Mouse (Mus musculus) stomach, postnatal 0 days (tissue): ENCODE results near the gene Ccdc141.

Experiments used
- CTCF ChIP-seq: IDR thresholded peaks from 2 replicates; pipeline ENCODE4 v1.5.1; 2016; ENCODE audit warnings: antibody characterized with exemption, low read depth, mild to moderate bottlenecking, moderate library complexity
- EP300 ChIP-seq: optimal IDR thresholded peaks from 2 replicates; pipeline ENCODE3; 2016; ENCODE audit warnings: antibody characterized with exemption

DNA sequence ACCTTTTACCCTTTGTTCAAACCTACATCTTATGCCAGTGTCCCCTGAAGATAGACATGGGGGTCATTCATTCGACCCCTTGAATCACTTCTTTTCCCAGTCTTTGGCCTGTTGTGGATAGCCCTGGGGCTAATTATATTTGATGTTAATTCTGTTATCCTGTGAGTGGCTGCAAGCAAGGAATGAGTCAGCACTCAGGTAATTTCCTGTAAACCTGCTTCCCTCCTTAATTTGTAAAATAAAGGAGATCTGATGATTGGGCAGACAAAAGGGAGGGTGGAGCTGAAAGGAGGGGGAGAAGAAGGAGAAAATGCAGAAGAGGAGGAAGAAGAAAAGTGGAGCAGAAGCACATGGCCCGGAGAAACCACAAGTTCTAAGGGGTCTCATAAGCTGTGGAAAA, 23.5 kb downstream of the Ccdc141 start:
- TF ChIP-seq EP300 (no peak), CTCF (no peak)
